Mouse (Mus musculus): ENCODE measurements at regions not wholly inside any gene's neighbourhood (a gene's known extent, or its start where the extent isn't known, plus 50 kb on each side); places are given as distances from the start of the nearest gene placed in this dataset.

GRCm38 (mm10) chr2:158909086-158909485, 114.5 kb downstream of the Dhx35 start:
- no peak for DNase-seq

DNA sequence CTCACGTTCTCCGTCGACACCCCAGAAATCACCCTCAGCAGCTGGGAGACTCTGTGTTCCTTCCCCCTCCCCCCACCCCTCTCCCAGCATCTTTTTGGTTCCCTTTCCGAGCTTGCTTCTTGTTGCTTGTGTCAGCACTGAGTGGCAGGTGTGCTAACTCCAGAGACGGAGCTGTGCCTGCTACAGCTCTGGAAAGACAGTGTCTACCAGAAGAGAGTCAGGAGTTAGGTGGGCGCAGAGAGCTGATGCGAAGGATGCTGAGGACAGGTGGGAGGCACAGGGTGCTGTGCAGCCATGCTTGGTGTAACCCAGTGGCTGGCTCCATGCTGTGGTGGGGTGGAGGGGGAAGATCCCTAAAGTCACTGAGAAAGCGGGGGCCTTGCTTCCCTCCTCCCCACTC, 115.7 kb downstream of the Dhx35 start:
- DNase-seq = no peak

- no peak for DNase-seq
These were observed 116.6 kb downstream of the Dhx35 start for GRCm38 (mm10) chr2:158911191-158911590.

DNA sequence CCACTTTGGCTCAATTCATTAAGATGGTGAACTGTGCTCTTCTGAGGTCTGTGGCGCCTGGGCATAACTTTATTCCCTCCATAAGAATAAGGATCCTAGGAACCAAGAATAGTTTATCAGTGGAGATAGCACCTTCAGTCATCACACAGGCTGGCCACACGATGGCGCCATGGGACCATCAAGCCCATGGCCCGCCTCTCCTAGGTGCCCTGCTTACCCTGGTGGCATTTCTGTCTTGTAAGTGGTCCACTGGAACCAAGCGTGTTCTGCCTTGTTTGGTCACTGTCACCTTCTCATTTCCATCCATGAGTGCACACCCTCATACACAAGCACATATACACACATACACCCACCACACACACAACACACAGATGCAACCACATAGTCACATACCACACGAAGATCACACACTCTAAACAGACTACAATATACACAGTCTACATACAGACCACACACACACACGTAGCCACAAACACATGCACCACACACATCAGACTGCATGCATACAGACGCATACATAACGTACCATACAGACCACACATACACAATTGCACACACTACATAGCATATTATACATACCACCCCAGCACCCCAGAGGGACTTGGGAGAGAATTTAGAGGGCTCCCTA, 118.1 kb downstream of the Dhx35 start:
- peak; percentile 11 for DNase-seq

DNA sequence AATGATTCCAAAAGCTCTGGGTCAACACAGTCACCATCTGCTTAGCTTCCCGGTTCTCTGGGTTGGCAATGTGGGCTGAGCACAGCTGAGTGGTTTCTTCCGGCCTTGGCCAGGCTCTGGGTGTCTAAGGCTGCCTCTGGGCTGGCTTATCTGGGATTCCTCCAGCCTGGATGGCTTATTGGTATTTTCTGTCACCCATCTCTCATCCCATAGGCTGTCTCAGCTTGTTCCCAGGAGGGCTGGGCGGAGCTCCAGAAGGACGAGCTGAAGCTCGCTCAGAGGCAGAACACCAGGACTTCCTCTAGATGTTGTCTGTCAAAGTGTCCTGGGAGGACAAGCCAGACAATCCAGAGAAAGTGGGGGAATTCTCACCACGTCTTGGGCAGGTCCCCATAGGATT, 122.8 kb downstream of the Dhx35 start:
- no peak for DNase-seq

GRCm38 (mm10) chr2:158918312-158918711, 123.7 kb downstream of the Dhx35 start:
- no peak for DNase-seq

DNA sequence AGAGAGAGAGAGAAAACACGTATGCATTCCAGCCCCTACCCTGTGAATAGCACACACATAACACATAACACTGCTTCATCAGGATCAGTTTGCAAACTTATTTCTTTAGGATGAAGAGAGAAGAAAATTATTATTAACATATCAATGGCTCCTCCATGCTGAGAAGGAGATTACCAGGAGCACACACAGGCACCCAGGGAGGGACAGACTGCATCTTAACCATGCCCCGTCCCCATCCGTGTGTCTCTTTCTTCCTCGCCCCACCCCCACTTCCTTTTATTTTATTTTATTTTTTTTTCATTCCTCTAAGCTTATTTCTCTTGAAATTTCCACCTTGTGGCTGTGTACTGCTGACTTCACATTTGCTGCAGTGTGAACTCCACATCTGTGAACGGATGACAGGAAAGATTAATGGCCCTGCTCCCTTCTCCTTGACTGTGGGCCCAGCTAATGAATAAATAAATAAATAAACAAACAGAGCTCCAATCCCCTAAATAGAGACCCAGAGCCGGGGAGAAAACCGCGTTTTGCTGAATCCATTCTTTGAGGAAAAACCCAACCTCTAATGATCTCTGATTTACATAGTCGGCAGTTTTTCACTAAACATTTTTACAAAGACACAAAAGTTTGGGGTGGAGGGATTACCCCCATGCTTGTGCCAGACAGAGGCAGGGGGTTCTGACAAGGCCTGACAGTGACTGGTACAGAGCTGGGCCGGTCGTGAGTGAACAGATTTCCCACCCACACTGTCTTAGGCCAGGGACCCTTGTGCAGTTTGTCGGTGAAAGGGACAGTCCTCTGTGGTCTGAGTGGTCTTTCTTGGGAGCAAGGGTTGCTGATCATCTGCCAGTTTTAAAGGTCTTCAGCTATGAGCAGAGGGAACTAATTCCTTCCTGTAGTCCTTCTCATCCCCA, 127.0 kb downstream of the Dhx35 start:
- no peak for DNase-seq

DNA sequence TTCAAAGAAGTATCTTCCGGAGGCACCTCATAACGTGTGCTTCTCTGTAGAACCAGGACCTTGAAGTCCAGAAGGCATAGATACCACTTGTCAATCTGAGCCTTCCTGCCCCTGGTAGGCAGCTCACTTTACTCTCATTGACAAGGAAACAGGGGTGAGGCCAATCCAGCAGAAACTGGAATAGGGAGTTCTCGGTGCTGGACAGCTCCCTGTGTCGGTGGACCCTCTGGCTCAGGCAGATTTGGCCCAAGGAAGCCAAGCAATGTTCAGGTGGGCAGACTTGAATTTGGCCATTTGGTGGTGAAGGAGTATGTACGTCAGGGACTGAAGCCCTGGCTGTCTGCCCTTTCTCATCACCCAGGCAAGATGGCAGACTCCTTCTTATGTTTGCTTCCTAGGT, 128.2 kb downstream of the Dhx35 start:
- no peak for DNase-seq

GRCm38 (mm10) chr2:158929507-158929906, 134.9 kb downstream of the Dhx35 start:
- no peak for DNase-seq

DNA sequence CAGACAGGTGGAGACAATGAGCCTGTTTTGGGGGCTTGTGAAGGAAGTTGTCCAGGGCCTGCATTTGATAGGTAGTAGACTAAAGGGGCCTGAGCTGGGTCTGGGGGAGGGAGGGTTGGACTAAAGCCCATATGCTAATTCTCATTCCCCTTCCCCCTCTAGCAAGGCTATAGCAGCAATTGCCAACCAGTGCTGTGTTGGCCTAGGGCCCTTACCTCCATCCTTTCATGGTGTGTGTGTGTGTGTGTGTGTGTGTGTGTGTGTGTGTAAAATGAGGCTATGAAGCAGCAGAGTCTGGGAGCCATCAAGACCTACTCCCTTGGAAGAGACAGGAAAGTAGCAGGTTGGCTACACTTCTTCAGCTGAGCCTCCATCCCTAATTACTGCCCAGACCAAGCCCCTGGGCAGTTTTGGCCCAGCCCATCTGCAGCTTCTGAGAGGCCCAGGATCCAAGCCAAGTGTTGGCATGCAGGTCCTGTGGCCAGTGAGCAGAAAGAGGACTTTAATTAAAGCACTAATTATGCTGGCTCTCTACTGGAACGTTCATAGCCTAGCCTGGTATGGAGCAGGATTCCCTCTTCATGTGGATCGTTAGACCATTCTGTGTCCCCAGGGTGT, 143.4 kb downstream of the Dhx35 start:
- DNase-seq = no peak

- no peak for DNase-seq
These were observed 154.8 kb downstream of the Dhx35 start for GRCm38 (mm10) chr2:158949418-158949817.

- no peak for DNase-seq
These were observed 156.5 kb downstream of the Dhx35 start for GRCm38 (mm10) chr2:158951061-158951460.

DNA sequence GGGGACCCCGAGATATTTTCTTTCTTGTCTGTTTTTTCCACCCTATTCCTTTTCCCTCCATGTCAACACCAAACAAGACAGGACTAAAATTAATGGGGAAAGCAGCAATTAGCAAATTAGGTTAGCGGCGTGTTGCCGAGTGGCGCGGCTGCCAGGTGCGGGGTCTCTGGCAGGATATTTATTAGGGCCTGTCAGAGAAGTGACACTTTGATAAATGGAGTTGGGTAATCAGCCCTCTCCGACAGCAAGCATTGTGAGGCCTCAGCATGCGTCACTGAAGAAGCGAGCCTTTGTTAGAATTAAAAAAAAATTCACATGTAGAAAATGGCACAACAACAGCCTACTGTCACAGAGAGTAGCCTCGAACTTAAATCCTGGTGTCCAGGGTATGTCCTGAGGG, 162.3 kb downstream of the Dhx35 start:
- DNase-seq = no peak

DNA sequence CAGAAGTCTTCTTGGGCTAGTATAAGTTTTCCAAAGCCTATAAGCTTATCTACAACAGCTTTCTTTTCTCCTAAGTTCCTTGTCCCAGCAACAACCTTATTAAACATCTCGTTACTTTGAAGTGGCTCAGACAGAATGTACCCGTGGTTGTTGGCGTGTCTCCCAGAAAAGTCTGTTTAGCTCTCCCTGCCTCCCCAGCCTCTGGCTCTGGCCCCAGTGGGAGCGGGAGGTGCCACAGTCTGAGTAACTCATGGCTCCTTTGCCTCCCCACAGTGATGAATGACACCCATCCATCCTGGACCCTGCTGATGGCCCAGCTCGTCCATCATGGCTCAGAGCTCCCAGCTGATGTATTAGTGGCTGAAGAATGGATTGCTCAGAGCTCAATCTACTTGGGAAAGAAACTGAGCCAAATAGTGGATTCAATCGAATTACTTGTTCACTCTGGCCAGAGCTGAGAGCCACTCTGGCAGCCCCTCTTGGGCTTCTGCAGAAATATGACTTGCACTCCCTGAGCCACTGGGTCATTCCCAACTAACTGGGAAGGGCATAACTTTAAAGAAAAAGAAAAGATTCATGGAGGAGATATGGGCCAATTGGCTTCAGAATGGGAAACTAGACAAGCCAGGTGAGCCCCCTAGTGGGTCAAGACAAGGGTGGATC, 170.5 kb downstream of the Dhx35 start:
- no peak for DNase-seq

GRCm38 (mm10) chr2:158972178-158972577, 177.6 kb downstream of the Dhx35 start:
- no peak for DNase-seq

- DNase-seq = no peak
These were observed 191.0 kb downstream of the Dhx35 start for GRCm38 (mm10) chr2:158985529-158986148.

DNA sequence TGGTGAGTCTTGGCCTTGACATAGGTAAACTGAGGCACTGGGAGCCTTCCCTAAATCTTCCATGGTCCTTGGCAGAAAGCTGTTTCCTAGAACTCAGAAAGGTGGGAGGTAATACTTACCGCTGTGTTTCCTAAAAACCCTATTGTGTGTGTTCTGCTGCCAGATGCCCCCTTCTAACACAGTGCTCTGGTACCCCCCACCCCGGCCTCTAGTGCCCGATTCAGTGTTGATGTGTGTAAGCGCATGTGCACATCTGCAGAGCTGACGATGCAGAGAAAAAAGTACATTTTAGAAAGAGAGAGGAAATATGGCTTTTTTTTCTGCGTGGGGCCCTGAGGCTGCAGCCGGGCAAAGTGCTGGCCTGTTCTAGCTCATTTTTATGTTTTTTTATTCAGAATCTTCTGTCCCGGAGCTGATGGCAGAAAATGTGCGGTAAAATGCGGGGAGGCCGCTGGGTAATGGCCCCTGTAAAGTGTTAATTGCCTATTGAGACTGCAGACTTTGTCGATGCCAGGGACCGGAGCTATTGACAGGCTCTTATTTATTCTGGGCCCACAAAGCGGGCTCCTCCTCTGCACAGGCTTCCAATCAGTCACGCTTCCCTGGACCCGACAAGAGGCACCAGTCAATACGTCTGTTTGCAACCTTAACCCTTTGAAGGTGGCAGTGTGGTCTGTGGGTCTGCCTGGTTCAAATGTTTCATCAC, 208.0 kb downstream of the Dhx35 start:
- no peak for DNase-seq

DNA sequence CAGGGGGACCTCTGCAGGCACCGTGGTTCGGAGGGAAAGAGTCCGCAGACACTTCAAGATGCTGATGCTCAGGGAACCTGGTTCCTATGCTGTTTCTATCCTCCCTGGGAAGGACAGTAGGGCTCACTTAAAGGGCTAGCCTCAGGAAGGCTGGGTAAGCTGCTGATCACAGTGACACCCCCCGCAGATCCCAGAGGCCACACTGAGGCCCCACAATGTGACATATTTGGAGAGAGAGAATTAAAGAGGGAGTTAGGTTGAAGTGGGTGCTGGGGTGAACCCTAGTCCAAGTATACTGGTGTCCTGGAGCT, 208.5 kb downstream of the Dhx35 start:
- no peak for DNase-seq

GRCm38 (mm10) chr2:159004417-159004816, 209.8 kb downstream of the Dhx35 start:
- DNase-seq = no peak

- no peak for DNase-seq
These were observed 218.1 kb downstream of the Dhx35 start for GRCm38 (mm10) chr2:159012725-159013124.

DNA sequence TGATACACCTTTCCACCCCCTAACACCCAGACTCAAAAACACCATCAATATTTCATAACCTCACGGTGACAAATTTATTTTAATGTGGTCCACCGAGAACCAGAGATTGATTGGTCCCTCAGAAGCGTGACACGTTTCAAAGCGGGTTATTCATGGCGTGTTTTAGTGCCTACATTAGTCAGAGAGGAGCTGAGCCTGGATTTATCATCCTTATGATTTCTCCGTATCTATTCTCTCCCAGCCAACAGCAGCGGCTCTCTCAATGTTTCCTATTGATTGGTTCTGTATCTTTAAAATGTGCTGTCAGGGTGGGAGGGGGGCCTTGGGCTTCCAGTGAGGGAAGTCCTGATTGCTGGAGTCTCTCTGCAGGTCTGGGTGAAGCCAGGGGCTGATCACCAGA, 219.9 kb downstream of the Dhx35 start:
- DNase-seq = no peak

DNA sequence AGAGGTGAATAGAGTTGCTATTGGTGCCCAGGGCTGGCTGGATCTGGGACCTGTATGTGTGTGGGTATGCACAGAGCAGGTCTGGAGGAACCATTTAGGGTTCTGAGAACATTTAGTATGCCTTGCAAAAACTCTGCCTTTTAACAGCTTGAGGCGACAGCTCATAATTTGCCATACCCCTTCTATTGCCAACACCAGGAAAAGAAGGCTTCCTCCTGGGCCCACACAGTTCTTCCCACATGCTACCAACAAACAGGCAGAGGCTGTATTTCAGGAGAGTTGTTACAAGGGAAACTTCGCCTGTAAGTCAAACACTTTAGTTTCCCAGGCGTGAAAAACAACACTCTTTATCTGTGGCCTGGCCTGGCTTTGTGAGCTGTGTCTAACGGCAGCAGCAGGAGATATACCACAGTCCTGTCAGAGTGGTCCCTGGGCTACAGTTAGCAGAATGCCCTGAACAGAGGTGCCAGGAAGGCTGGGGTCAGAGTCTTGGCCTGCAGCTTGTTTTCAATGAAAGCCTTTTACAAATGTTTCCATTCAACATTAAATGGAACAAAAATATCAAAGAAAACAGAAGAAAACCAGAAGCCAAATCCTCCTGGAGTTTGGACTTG, 225.4 kb downstream of the Dhx35 start:
- no peak for DNase-seq

Measured in cerebellum, adult 8-10 months (tissue).